Mouse (Mus musculus): ENCODE results near the gene Fmo4. TPM values are rescaled to one million over a fixed set of nuclear protein-coding genes. Genes with fewer than 3 reads are reported as not detected.
"Not testable (repeated sequence)": the region's sequence is repeated elsewhere in the genome, so short reads cannot be mapped to it uniquely, and the experiment has no call there.

The Fmo4 gene
- total and polyA plus RNA-seq, 2 experiments, result 8.1 to 16.2 TPM

- TF ChIP-seq CTCF (IDR thresholded peaks at IDR 0.05; ENCODE audit: low read depth, low read length) (no peak), POLR2A (IDR thresholded peaks at IDR 0.05; ENCODE audit: extremely low read depth, insufficient read depth, low read length) (no peak)
- no peak overlapping the region for H3K9ac ChIP-seq (ENCODE audit: low read depth, low read length)
- no peaks in the 10 kb centered on the region for H3K79me2 ChIP-seq (ENCODE audit: control insufficient read depth, insufficient read depth, low read length)
- H3K36me3 ChIP-seq (ENCODE audit: control insufficient read depth, insufficient read depth, low read length), result no peaks in the 10 kb centered on the region
- H3K27ac ChIP-seq (replicated peaks; ENCODE audit: insufficient read depth, low read depth, low read length), result no peak overlapping the region
- DNase-seq (ENCODE audit: extremely low read depth, low read depth, low spot score), result no peak
- 84% methylated on average over 7 of the region's 7 CpGs for WGBS
- no peak overlapping the region for H3K4me3 ChIP-seq (ENCODE audit: insufficient read depth, low read depth, low read length)
- no peaks in the 10 kb centered on the region for H3K4me1 ChIP-seq (ENCODE audit: control insufficient read depth, insufficient read depth, low read length)
- H3K27me3 ChIP-seq (ENCODE audit: control insufficient read depth, insufficient read depth, low read length), result no peaks in the 10 kb centered on the region
These were observed 21.3 kb downstream of the Fmo4 start for GRCm38 (mm10) chr1:162792306-162793044.

- Histone ChIP-seq H3K27ac (replicated peaks; ENCODE audit: insufficient read depth, low read depth, low read length) (no peak overlapping the region), H3K9ac (ENCODE audit: low read depth, low read length) (no peak overlapping the region), H3K4me3 (ENCODE audit: insufficient read depth, low read depth, low read length) (no peak overlapping the region), H3K4me1 (ENCODE audit: control insufficient read depth, insufficient read depth, low read length) (no peaks in the 10 kb centered on the region), H3K79me2 (ENCODE audit: control insufficient read depth, insufficient read depth, low read length) (no peaks in the 10 kb centered on the region), H3K27me3 (ENCODE audit: control insufficient read depth, insufficient read depth, low read length) (no peaks in the 10 kb centered on the region), H3K36me3 (ENCODE audit: control insufficient read depth, insufficient read depth, low read length) (no peaks in the 10 kb centered on the region)
- WGBS, result 86% methylated on average over 4 of the region's 4 CpGs
- no peak for DNase-seq (ENCODE audit: extremely low read depth, low read depth, low spot score)
- TF ChIP-seq CTCF (IDR thresholded peaks at IDR 0.05; ENCODE audit: low read depth, low read length) (no peak), POLR2A (IDR thresholded peaks at IDR 0.05; ENCODE audit: extremely low read depth, insufficient read depth, low read length) (no peak)
These were observed 28.6 kb downstream of the Fmo4 start for GRCm38 (mm10) chr1:162785222-162785621.

- Histone ChIP-seq H3K27ac (replicated peaks; ENCODE audit: insufficient read depth, low read depth, low read length) (no peak overlapping the region), H3K27me3 (ENCODE audit: control insufficient read depth, insufficient read depth, low read length) (no peaks in the 10 kb centered on the region), H3K4me3 (ENCODE audit: insufficient read depth, low read depth, low read length) (no peak overlapping the region), H3K9ac (ENCODE audit: low read depth, low read length) (no peak overlapping the region), H3K36me3 (ENCODE audit: control insufficient read depth, insufficient read depth, low read length) (no peaks in the 10 kb centered on the region), H3K79me2 (ENCODE audit: control insufficient read depth, insufficient read depth, low read length) (no peaks in the 10 kb centered on the region), H3K4me1 (ENCODE audit: control insufficient read depth, insufficient read depth, low read length) (no peaks in the 10 kb centered on the region)
- TF ChIP-seq POLR2A (IDR thresholded peaks at IDR 0.05; ENCODE audit: extremely low read depth, insufficient read depth, low read length), result no peak
- TF ChIP-seq CTCF (IDR thresholded peaks at IDR 0.05; ENCODE audit: low read depth, low read length), result no peak
- WGBS, result 92% methylated on average over 7 of the region's 7 CpGs
- no peak for DNase-seq (ENCODE audit: extremely low read depth, low read depth, low spot score)
These were observed 30.0 kb downstream of the Fmo4 start for GRCm38 (mm10) chr1:162783669-162784248.

GRCm38 (mm10) chr1:162781035-162781434, 32.7 kb downstream of the Fmo4 start:
- WGBS, result 95% methylated on average over 2 of the region's 2 CpGs
- TF ChIP-seq CTCF (IDR thresholded peaks at IDR 0.05; ENCODE audit: low read depth, low read length), result peak; percentile 27; the same call in 1 of the 2 replicates
- DNase-seq (ENCODE audit: extremely low read depth, low read depth, low spot score), result not testable (repeated sequence)

GRCm38 (mm10) chr1:162777943-162778538, 35.7 kb downstream of the Fmo4 start:
- Histone ChIP-seq H3K79me2 (ENCODE audit: control insufficient read depth, insufficient read depth, low read length) (no peaks in the 10 kb centered on the region), H3K27ac (replicated peaks; ENCODE audit: insufficient read depth, low read depth, low read length) (no peak overlapping the region), H3K27me3 (ENCODE audit: control insufficient read depth, insufficient read depth, low read length) (no peaks in the 10 kb centered on the region), H3K4me3 (ENCODE audit: insufficient read depth, low read depth, low read length) (no peak overlapping the region), H3K9ac (ENCODE audit: low read depth, low read length) (no peak overlapping the region), H3K4me1 (ENCODE audit: control insufficient read depth, insufficient read depth, low read length) (no peaks in the 10 kb centered on the region), H3K36me3 (ENCODE audit: control insufficient read depth, insufficient read depth, low read length) (no peaks in the 10 kb centered on the region)
- no peak for DNase-seq (ENCODE audit: extremely low read depth, low read depth, low spot score)
- TF ChIP-seq CTCF (IDR thresholded peaks at IDR 0.05; ENCODE audit: low read depth, low read length) (no peak), POLR2A (IDR thresholded peaks at IDR 0.05; ENCODE audit: extremely low read depth, insufficient read depth, low read length) (no peak)
- WGBS, result 89% methylated on average over 5 of the region's 5 CpGs

More at GRCm38 (mm10) chr1:162781035-162781434, 32.7 kb downstream of the Fmo4 start:
- H3K9ac ChIP-seq (ENCODE audit: low read depth, low read length); H3K4me3 ChIP-seq (ENCODE audit: insufficient read depth, low read depth, low read length); H3K27ac ChIP-seq (replicated peaks; ENCODE audit: insufficient read depth, low read depth, low read length); H3K79me2 ChIP-seq (ENCODE audit: control insufficient read depth, insufficient read depth, low read length); H3K4me1 ChIP-seq (ENCODE audit: control insufficient read depth, insufficient read depth, low read length); H3K27me3 ChIP-seq (ENCODE audit: control insufficient read depth, insufficient read depth, low read length); H3K36me3 ChIP-seq (ENCODE audit: control insufficient read depth, insufficient read depth, low read length): not testable (repeated sequence)

- H3K4me3 ChIP-seq (ENCODE audit: insufficient read depth, low read depth, low read length), result no peak overlapping the region
- H3K9ac ChIP-seq (ENCODE audit: low read depth, low read length), result no peak overlapping the region
- H3K36me3 ChIP-seq (ENCODE audit: control insufficient read depth, insufficient read depth, low read length), result no peaks in the 10 kb centered on the region
- no peaks in the 10 kb centered on the region for H3K4me1 ChIP-seq (ENCODE audit: control insufficient read depth, insufficient read depth, low read length)
- WGBS, result 75% methylated on average over 4 of the region's 4 CpGs
- H3K79me2 ChIP-seq (ENCODE audit: control insufficient read depth, insufficient read depth, low read length), result no peaks in the 10 kb centered on the region
- no peaks in the 10 kb centered on the region for H3K27me3 ChIP-seq (ENCODE audit: control insufficient read depth, insufficient read depth, low read length)
- H3K27ac ChIP-seq (replicated peaks; ENCODE audit: insufficient read depth, low read depth, low read length), result no peak overlapping the region
- TF ChIP-seq POLR2A (IDR thresholded peaks at IDR 0.05; ENCODE audit: extremely low read depth, insufficient read depth, low read length) (no peak), CTCF (IDR thresholded peaks at IDR 0.05; ENCODE audit: low read depth, low read length) (no peak)
- no peak for DNase-seq (ENCODE audit: extremely low read depth, low read depth, low spot score)
These were observed 40.1 kb downstream of the Fmo4 start for GRCm38 (mm10) chr1:162773661-162774060.

Data from liver, adult 2 months (tissue).